Mouse (Mus musculus) liver, embryonic 12.5 days (tissue): ENCODE data around the gene Cabp1. TPM values are rescaled to one million over a fixed set of nuclear protein-coding genes. Genes with fewer than 3 reads are reported as not detected.

Experiments
- ATAC-seq: fragments of 200-750 bp; cut with Nextera tagmentation; 2 replicates; pipeline ENCODE4 v1.8.0; 2017; ENCODE audit warnings: moderate number of reproducible peaks, mild to moderate bottlenecking, moderate library complexity
- H3K27ac ChIP-seq: fragments of 300-500 bp; sonication (generic); 2 replicates; pipeline ENCODE4 v1.5.1; 2016; ENCODE audit warnings: mild to moderate bottlenecking
- H3K27me3 ChIP-seq: fragments of 300-500 bp; sonication (generic); replicated peaks from 2 replicates; pipeline ENCODE4 v1.6.1; 2016; ENCODE audit warnings: mild to moderate bottlenecking, moderate library complexity
- H3K36me3 ChIP-seq: fragments of 300-500 bp; sonication (generic); 2 replicates; pipeline ENCODE4 v1.6.1; 2016; ENCODE audit warnings: mild to moderate bottlenecking, moderate library complexity
- H3K4me1 ChIP-seq: fragments of 300-500 bp; sonication (generic); 2 replicates; pipeline ENCODE4 v1.6.1; 2016
- H3K4me2 ChIP-seq: fragments of 300-500 bp; sonication (generic); 2 replicates; pipeline ENCODE4 v1.6.1; 2016; ENCODE audit warnings: mild to moderate bottlenecking, moderate library complexity
- H3K4me3 ChIP-seq: fragments of 300-500 bp; sonication (generic); 2 replicates; pipeline ENCODE4 v1.5.1; 2016; ENCODE audit warnings: mild to moderate bottlenecking, moderate library complexity
- H3K9ac ChIP-seq: fragments of 300-500 bp; sonication (generic); 2 replicates; pipeline ENCODE4 v1.6.1; 2016; ENCODE audit warnings: mild to moderate bottlenecking, moderate library complexity
- H3K9me3 ChIP-seq: fragments of 300-500 bp; sonication (generic); replicated peaks from 2 replicates; pipeline ENCODE4 v1.6.1; 2016; ENCODE audit warnings: mild to moderate bottlenecking, moderate library complexity
- WGBS: fragments of 180-500 bp; shearing (Covaris S2); methylation state at CpG from one replicate; pipeline ENCODE4 v1.1.7; 2016; ENCODE audit not compliant: insufficient replicate concordance; 5-methylcytosine and 5-hydroxymethylcytosine counted together
- polyA plus RNA-seq: library from polyadenylated mRNA; unstranded; fragments of >200 nt; fragmentation: Nextera tagmentation; extraction: Ambion mirVana; gene quantifications from 2 replicates; pipeline ENCODE4 v1.2.1, GENCODE M21; 2016

Cabp1 gene
- polyA plus RNA-seq, 1 experiment from 2014 or later = 0.36 TPM

DNA sequence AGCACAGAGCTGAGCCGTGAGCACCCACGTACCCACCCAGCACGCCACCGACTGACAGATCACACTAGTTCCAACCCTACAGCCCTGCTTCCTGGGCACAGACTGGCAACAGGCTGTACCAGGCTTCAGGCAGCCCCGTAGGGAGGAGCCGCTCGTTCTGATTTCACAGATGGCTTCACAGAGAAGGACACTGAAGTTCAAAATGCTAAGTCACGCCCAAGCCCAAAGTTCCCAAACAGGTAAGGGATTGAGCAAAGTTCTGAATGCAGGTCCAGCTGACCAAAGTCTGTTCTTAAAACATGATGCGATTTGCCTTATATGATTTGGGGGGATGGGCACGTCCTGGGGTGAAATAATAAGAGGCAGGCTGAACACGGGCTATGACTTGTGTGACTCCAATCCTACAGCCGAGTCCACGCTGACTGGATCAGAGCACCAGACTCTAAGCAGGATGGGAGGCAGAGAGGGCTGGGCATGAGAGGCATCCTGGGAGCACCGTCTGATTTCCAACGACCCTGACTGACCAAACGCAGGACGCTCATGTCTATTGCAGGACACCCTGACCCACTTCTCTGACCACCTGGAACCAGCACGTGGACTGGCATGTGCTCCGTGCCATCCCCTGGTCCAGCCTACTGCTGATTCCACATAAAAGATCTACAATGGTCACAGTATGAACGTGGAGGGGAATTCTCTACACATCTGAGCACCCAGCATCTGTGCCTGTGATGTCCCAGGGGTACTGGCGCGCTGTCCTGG, 66.6 kb downstream of the Cabp1 start:
- H3K4me1 ChIP-seq = peaks cover 6% of the 10 kb centered on the region
- no peak overlapping the region for H3K4me2 ChIP-seq
- H3K36me3 ChIP-seq = peaks cover 52% of the 10 kb centered on the region
- H3K4me3 ChIP-seq = no peak overlapping the region
- no peak for ATAC-seq
- no peak overlapping the region for H3K27ac ChIP-seq
- H3K27me3 ChIP-seq = no peaks in the 10 kb centered on the region
- H3K9me3 ChIP-seq = no peaks in the 10 kb centered on the region
- WGBS = 86% methylated on average over 22 of the region's 22 CpGs
- no peak overlapping the region for H3K9ac ChIP-seq

DNA sequence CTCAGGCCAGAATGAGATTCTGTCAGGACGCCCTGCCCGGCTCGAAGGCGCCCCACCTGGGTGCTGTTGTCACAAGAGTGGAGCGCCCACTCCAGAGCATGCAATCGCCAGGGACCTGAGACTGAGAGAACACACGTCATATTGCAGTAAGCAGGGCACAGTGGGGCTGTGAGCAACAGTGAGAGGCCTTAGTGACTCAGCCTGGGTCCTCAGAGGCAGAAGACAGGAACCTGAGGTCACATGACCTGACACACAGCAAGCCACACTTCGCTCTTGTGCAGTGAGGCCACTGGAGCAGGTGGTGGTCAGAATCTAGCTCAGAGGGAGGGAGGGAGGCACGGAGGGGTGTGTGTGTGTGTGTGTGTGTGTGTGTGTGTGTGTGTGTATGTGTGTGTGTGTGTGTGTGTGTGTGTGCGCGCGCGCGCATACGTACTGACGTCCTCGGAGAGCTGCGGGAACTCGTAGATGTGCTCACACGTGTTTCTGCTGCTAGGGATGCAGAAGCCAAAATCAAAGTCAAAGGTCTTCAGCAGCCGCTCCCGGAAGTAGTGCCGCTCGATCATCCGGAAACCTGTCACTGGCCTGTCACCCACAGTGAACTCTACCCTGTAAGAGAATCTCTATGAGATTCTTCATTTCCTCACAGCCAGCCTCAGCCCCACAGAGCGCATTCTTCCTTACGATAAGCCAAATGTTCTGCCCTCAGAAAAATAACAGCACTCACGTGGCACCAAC, 67.4 kb downstream of the Cabp1 start:
- ATAC-seq = no peak
- H3K27me3 ChIP-seq = no peaks in the 10 kb centered on the region
- peaks cover 12% of the 10 kb centered on the region for H3K4me1 ChIP-seq
- H3K27ac ChIP-seq = no peak overlapping the region
- no peak overlapping the region for H3K4me3 ChIP-seq
- WGBS = 84% methylated on average over 21 of the region's 28 CpGs
- no peak overlapping the region for H3K9ac ChIP-seq
- no peaks in the 10 kb centered on the region for H3K9me3 ChIP-seq
- no peak overlapping the region for H3K4me2 ChIP-seq
- peaks cover 57% of the 10 kb centered on the region for H3K36me3 ChIP-seq

DNA sequence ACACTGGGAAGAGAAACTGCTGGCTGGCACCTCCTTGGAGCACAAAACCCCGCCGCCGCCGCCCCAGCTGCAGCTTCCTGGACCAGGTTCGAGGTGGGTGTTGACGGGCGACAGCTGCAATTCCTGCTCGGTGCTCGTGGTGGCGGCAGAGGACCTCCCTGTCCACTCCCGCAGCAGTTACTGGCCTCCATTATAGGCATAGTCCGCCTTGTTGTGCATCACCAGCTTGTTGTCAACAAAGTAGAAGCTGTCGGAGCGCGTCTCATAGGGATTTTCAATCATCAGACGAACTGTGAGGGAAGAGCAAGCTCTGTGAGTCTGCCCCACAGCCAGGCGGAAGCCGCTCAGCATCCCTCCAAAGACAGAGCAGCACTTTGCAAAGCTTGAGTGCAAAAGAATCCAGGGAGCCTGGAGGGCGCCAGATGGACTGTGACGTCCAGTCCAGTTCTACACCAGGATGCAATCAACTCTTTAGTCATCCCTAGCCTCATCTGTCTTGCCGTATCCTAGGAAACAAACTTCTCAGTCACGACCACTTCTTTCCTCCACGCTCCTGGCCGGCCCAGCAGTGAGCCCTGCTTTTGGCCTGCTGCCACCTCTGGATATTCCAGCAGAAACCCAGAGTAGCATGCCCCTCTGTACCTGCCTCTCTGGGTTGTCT, 68.8 kb downstream of the Cabp1 start:
- no peak overlapping the region for H3K4me3 ChIP-seq
- 37% methylated on average over 24 of the region's 24 CpGs for whole genome bisulfite sequencing
- H3K36me3 ChIP-seq = peaks cover 55% of the 10 kb centered on the region
- no peak overlapping the region for H3K9ac ChIP-seq
- ATAC-seq = peak; percentile 49; the same call in 1 of the 2 replicates
- H3K9me3 ChIP-seq = no peaks in the 10 kb centered on the region
- H3K27me3 ChIP-seq = no peaks in the 10 kb centered on the region
- no peak overlapping the region for H3K4me2 ChIP-seq
- peaks cover 15% of the 10 kb centered on the region for H3K4me1 ChIP-seq
- no peak overlapping the region for H3K27ac ChIP-seq

DNA sequence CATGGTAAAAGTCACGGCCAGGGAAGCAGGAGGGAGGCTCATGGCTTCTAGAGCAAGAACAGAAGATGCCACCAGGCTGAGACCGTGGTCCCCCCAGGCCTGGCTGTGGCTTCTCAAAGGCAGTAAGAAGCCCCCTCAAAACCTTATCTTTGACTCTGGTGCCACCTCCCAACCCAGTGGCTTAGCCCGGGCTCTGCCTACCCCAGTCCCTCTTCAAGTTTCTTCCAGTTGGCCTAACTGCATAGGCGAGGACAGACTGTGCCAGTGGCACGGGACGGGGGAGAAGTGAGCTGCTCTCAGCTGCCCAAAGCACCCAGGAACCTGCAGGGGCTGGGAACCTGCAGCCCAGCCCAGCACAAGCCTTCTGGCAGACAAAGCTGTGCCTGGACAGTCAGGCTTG, 69.5 kb downstream of the Cabp1 start:
- no peak for ATAC-seq
- H3K27ac ChIP-seq = no peak overlapping the region

DNA sequence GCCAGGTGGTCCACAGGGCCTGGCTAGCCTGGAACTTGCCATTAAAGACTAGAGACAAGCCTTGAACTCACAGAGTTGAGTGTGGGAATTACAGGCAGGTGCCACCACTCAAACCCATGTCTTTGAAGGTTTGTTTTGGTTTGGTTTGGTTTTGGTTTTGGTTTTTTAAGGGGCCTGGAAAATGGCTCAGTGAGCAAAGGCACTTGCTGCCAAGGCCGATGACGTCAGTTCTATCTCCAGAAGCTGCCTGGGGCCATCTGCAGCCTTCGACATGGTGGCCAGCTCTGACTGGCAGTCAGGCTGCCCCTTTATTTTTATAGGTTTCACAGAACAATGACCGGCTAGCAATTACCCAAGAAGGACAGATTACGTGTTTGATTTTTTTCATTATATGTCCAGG, 73.2 kb downstream of the Cabp1 start:
- H3K4me1 ChIP-seq = peaks cover 35% of the 10 kb centered on the region
- 83% methylated on average over 5 of the region's 5 CpGs for WGBS
- H3K9ac ChIP-seq = no peak overlapping the region
- H3K36me3 ChIP-seq = peaks cover 33% of the 10 kb centered on the region
- ATAC-seq = no peak
- no peak overlapping the region for H3K4me2 ChIP-seq
- no peaks in the 10 kb centered on the region for H3K27me3 ChIP-seq
- H3K27ac ChIP-seq = no peak overlapping the region
- no peak overlapping the region for H3K4me3 ChIP-seq
- no peaks in the 10 kb centered on the region for H3K9me3 ChIP-seq

More for the DNA sequence above, 69.5 kb downstream of the Cabp1 start:
- no peak overlapping the region for H3K4me2 ChIP-seq
- 83% methylated on average over 6 of the region's 6 CpGs for WGBS
- H3K36me3 ChIP-seq = peaks cover 49% of the 10 kb centered on the region
- peaks cover 20% of the 10 kb centered on the region for H3K4me1 ChIP-seq
- H3K27me3 ChIP-seq = no peaks in the 10 kb centered on the region
- H3K9ac ChIP-seq = no peak overlapping the region
- no peaks in the 10 kb centered on the region for H3K9me3 ChIP-seq
- H3K4me3 ChIP-seq = no peak overlapping the region

DNA sequence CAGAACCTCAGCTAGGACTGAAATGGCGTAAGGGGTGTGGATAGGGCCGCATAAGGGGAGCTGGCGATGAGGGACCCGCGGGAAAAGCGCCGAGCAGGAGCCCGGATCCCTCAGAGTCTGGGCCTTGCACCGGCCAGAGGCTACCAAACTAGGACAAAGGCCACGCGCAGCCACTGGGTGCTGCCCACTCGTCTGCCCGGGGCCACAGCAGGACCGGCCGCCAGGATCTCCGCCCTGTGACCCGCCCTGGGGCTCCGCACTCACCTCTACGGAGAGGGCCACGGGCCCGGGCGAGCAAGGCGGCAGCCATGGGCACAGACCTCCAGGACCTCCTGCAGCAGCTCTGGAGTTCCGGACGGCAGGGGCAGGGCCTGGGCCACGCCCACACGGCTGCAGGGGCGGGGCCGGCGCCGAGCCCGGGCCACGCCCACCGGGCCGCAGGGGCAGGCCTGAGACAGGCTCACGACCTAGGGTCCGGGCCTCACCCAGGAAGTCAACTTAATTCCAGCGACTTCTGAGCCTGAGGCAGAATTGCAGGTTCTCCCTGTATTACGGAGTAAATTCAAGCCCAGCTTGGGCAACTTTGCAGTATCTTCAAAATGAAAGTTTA, 75.1 kb downstream of the Cabp1 start, which contains the start of gene Acads:
Gene Acads, minus strand, starts transcription at position 386 of the 610 bp plus-strand sequence.
- Histone ChIP-seq H3K36me3 (peaks cover 41% of the 10 kb centered on the region), H3K27me3 (no peaks in the 10 kb centered on the region), H3K4me3 (peak within 1 kb of the TSS; percentile 76), H3K4me1 (peaks cover 35% of the 10 kb centered on the region), H3K9me3 (no peaks in the 10 kb centered on the region), H3K4me2 (peak within 1 kb of the TSS; percentile 90), H3K9ac (peak within 1 kb of the TSS; percentile 79), H3K27ac (peak within 1 kb of the TSS; percentile 66)
- under 1% methylated on average over 38 of the region's 39 CpGs for WGBS
- peak; percentile 91 for ATAC-seq

Other genes starting within 250 kb of the Cabp1 start
- 3.8 and 3.9 TPM in 2 replicates for gene Hnf1a, start 223.3 kb downstream of the Cabp1 start, polyA plus RNA-seq
- gene Sppl3, start 183.2 kb downstream of the Cabp1 start, polyA plus RNA-seq = 19.3 and 23.7 TPM in 2 replicates
- 12.2 and 15.1 TPM in 2 replicates for gene Gm10401, start 96.1 kb downstream of the Cabp1 start, polyA plus RNA-seq
- gene Acads, start 75.0 kb downstream of the Cabp1 start, polyA plus RNA-seq = 43.9 and 51.1 TPM in 2 replicates
- gene Unc119b, start 59.4 kb downstream of the Cabp1 start, polyA plus RNA-seq = 16.1 and 17.6 TPM in 2 replicates
- 46.8 and 49.2 TPM in 2 replicates for gene Mlec, start 36.2 kb downstream of the Cabp1 start, polyA plus RNA-seq
- gene Pop5, start 41.5 kb upstream of the Cabp1 start, polyA plus RNA-seq = 140 and 143 TPM in 2 replicates
- gene Rnf10, start 78.5 kb upstream of the Cabp1 start, polyA plus RNA-seq = 166 and 172 TPM in 2 replicates
- 43.3 and 46.2 TPM in 2 replicates for gene Coq5, start 85.3 kb upstream of the Cabp1 start, polyA plus RNA-seq
- gene Dynll1, start 106.6 kb upstream of the Cabp1 start, polyA plus RNA-seq = 825 and 857 TPM in 2 replicates
- gene Srsf9, start 132.8 kb upstream of the Cabp1 start, polyA plus RNA-seq = 195 and 200 TPM in 2 replicates
- gene Gatc, start 146.8 kb upstream of the Cabp1 start, polyA plus RNA-seq = 20.6 and 21.2 TPM in 2 replicates
- 43.8 and 45.9 TPM in 2 replicates for gene Triap1, start 146.8 kb upstream of the Cabp1 start, polyA plus RNA-seq
- 783 and 814 TPM in 2 replicates for gene Cox6a1, start 154.6 kb upstream of the Cabp1 start, polyA plus RNA-seq
- gene Msi1, start 235.2 kb upstream of the Cabp1 start, polyA plus RNA-seq = 2.5 and 2.7 TPM in 2 replicates